Mouse (Mus musculus): ENCODE measurements at regions not wholly inside any gene's neighbourhood (a gene's known extent, or its start where the extent isn't known, plus 50 kb on each side); places are given as distances from the start of the nearest gene placed in this dataset.

GRCm38 (mm10) chr13:34809536-34809935 is 65.6 kb upstream of the Prpf4b start:
- no peak overlapping the region for H3K4me3 ChIP-seq (ENCODE audit: control insufficient read depth in 1 of 2, insufficient read depth in 1 of 2, low read depth in 2 of 2, low read length in 2 of 2)
- no peaks in the 10 kb centered on the region for H3K4me1 ChIP-seq (ENCODE audit: control insufficient read depth in 1 of 2, insufficient read depth in 2 of 2, low read length in 2 of 2)
- no peak for TF ChIP-seq MAX (IDR thresholded peaks at IDR 0.05; ENCODE audit: low read length)
- TF ChIP-seq NELFE (IDR thresholded peaks at IDR 0.05; ENCODE audit: low read depth, low read length): no peak
- TF ChIP-seq HCFC1 (IDR thresholded peaks at IDR 0.05; ENCODE audit: low read depth, low read length): no peak
- no peak for TF ChIP-seq ZC3H11A (IDR thresholded peaks at IDR 0.05; ENCODE audit: low read depth, low read length)
- TF ChIP-seq TBP (IDR thresholded peaks at IDR 0.05; ENCODE audit: low read depth, low read length): no peak
- no peak for TF ChIP-seq GATA1 (IDR thresholded peaks at IDR 0.05; ENCODE audit: low read depth, low read length)
- no peak for TF ChIP-seq MAFK (IDR thresholded peaks at IDR 0.05; ENCODE audit: borderline replicate concordance, low read depth, low read length)
- TF ChIP-seq POLR2A (IDR thresholded peaks at IDR 0.05; ENCODE audit: control insufficient read depth in 1 of 2, insufficient read depth in 1 of 2, low read depth in 1 of 2, low read length in 2 of 2, poor library complexity in 1 of 2): no peak
- no peak for TF ChIP-seq USF2 (IDR thresholded peaks at IDR 0.05; ENCODE audit: borderline replicate concordance in 1 of 2, insufficient read depth in 1 of 2, low read depth in 1 of 2, low read length in 2 of 2)
- TF ChIP-seq ETS1 (IDR thresholded peaks at IDR 0.05; ENCODE audit: low read depth, low read length): no peak
- no peak for TF ChIP-seq ZNF384 (IDR thresholded peaks at IDR 0.05; ENCODE audit: low read depth, low read length)
- no peaks in the 10 kb centered on the region for H3K9me3 ChIP-seq (replicated peaks; ENCODE audit: insufficient read depth, low read length)
- H3K27ac ChIP-seq (ENCODE audit: control insufficient read depth, low read depth, low read length): no peak overlapping the region
- no peaks in the 10 kb centered on the region for H3K36me3 ChIP-seq (ENCODE audit: control insufficient read depth in 1 of 2, insufficient read depth in 2 of 2, low read length in 2 of 2)
- H3K9ac ChIP-seq (ENCODE audit: control insufficient read depth, low read depth, low read length, poor library complexity, severe bottlenecking): no peak overlapping the region
- H3K27me3 ChIP-seq (ENCODE audit: control insufficient read depth in 1 of 2, insufficient read depth in 2 of 2, low read length in 2 of 2): peaks cover 0 to 1% of the 10 kb centered on the region in 2 experiments; a peak in 2 of 4 replicates
- H3K79me2 ChIP-seq (ENCODE audit: control insufficient read depth, insufficient read depth, low read length, poor library complexity): no peaks in the 10 kb centered on the region
- DNase-seq (ENCODE audit: low read depth, low spot score): no peak

GRCm38 (mm10) chr13:34814161-34815056 is 60.7 kb upstream of the Prpf4b start:
- no peaks in the 10 kb centered on the region for H3K79me2 ChIP-seq (ENCODE audit: control insufficient read depth, insufficient read depth, low read length, poor library complexity)
- H3K27ac ChIP-seq (ENCODE audit: control insufficient read depth, low read depth, low read length): no peak overlapping the region
- peak; percentile 12 for DNase-seq (ENCODE audit: low read depth, low spot score)
- H3K9me3 ChIP-seq (replicated peaks; ENCODE audit: insufficient read depth, low read length): no peaks in the 10 kb centered on the region
- H3K4me1 ChIP-seq (ENCODE audit: control insufficient read depth in 1 of 2, insufficient read depth in 2 of 2, low read length in 2 of 2): no peaks in the 10 kb centered on the region
- no peaks in the 10 kb centered on the region for H3K27me3 ChIP-seq (ENCODE audit: control insufficient read depth in 1 of 2, insufficient read depth in 2 of 2, low read length in 2 of 2)
- no peaks in the 10 kb centered on the region for H3K36me3 ChIP-seq (ENCODE audit: control insufficient read depth in 1 of 2, insufficient read depth in 2 of 2, low read length in 2 of 2)
- TF ChIP-seq RCOR1 (IDR thresholded peaks at IDR 0.05; ENCODE audit: low read depth, low read length) (no peak), RAD21 (IDR thresholded peaks at IDR 0.05; ENCODE audit: low read depth, low read length) (no peak), NELFE (IDR thresholded peaks at IDR 0.05; ENCODE audit: low read depth, low read length) (no peak), ZMIZ1 (IDR thresholded peaks at IDR 0.05; ENCODE audit: low read depth, low read length) (no peak), E2F4 (IDR thresholded peaks at IDR 0.05; ENCODE audit: borderline replicate concordance, low read depth, low read length) (no peak), NRF1 (IDR thresholded peaks at IDR 0.05; ENCODE audit: insufficient read depth, low read depth, low read length, poor library complexity, severe bottlenecking) (no peak), HCFC1 (IDR thresholded peaks at IDR 0.05; ENCODE audit: low read depth, low read length) (no peak), KAT2A (conservative IDR thresholded peaks at IDR 0.05; ENCODE audit: low read depth, low read length) (no peak), POLR2AphosphoS2 (IDR thresholded peaks at IDR 0.05; ENCODE audit: low read length) (no peak), CHD2 (IDR thresholded peaks at IDR 0.05; ENCODE audit: low read length) (no peak), SIN3A (IDR thresholded peaks at IDR 0.05; ENCODE audit: low read length) (no peak)
- no peak overlapping the region for H3K9ac ChIP-seq (ENCODE audit: control insufficient read depth, low read depth, low read length, poor library complexity, severe bottlenecking)
- no peak overlapping the region for H3K4me3 ChIP-seq (ENCODE audit: control insufficient read depth in 1 of 2, insufficient read depth in 1 of 2, low read depth in 2 of 2, low read length in 2 of 2)

Data from MEL (cell line).